Mouse (Mus musculus) olfactory bulb, adult 2 months (tissue): ENCODE data around the gene Ssc4d.

ENCODE experiments used
- CTCF ChIP-seq: fragments of 200-500 bp; IDR thresholded peaks from 2 replicates; pipeline ENCODE4 v1.5.1; 2012; ENCODE audit warnings: low read depth, mild to moderate bottlenecking, low read length, moderate library complexity; ENCODE audit not compliant: insufficient read depth
- POLR2A ChIP-seq: fragments of 200-500 bp; IDR thresholded peaks from 2 replicates; pipeline ENCODE4 v1.6.1; 2012; ENCODE audit warnings: mild to moderate bottlenecking, low read depth, low read length, moderate library complexity; ENCODE audit not compliant: insufficient read depth

GRCm38 (mm10) chr5:135970247-135970646, 4.1 kb downstream of the Ssc4d start:
- TF ChIP-seq POLR2A: no peak
- TF ChIP-seq CTCF: no peak
